Mouse (Mus musculus): ENCODE measurements around the gene Hs2st1. TPM values are rescaled to one million over a fixed set of nuclear protein-coding genes. Genes with fewer than 3 reads are reported as not detected.

The Hs2st1 gene
- total and polyA plus RNA-seq, 3 experiments: 17.6 to 36.4 (median 29.7) TPM

DNA sequence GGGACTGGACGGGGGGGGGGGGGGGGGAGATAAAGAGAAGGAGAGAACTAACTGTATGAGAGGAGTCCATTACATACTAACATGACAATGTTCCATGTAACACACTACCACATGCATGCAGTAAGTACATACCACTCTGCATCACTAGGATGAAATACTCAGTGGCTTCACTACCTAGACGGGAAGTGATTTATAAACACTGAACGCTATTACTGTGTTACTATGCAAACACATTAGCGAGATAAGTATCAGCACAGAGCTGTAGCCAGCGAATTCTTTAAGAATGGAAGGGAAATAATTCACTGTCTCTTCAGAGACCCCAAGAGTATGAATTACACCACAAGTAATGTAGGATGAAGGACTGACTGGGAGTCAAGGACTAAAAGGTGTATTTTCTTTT lies 51.1 kb downstream of the Hs2st1 start:
- peaks cover 2 to 6% of the 10 kb centered on the region in 2 experiments; a peak in 1 of 4 replicates for H3K4me1 ChIP-seq (ENCODE audit: control insufficient read depth in 1 of 2, insufficient read depth in 2 of 2)
- dilution Hi-C loops (cut with MboI; ENCODE audit: extremely low pct_ligation_motif_present, extremely low pct_unique_long_range_greater_than_20kb, low sequenced_read_pairs): no loop called here
- H3K27me3 ChIP-seq (replicated peaks): no peaks in the 10 kb centered on the region
- H3K9me3 ChIP-seq (replicated peaks; ENCODE audit: low read length): no peaks in the 10 kb centered on the region
- no peak for DNase-seq (ENCODE audit: extremely low read depth)
- H3K4me3 ChIP-seq (replicated peaks in 1 of 3; ENCODE audit: low read depth in 2 of 3, low read length in 2 of 3, poor library complexity in 1 of 3): no peak overlapping the region
- H3K9ac ChIP-seq (ENCODE audit: insufficient read depth, low read depth): no peak overlapping the region
- H3K4me2 ChIP-seq (ENCODE audit: insufficient read depth, low read depth, poor library complexity, severe bottlenecking): no peak overlapping the region
- peaks cover 0 to 28% of the 10 kb centered on the region in 2 experiments for H3K36me3 ChIP-seq (replicated peaks in 1 of 2; ENCODE audit: control insufficient read depth in 1 of 2, insufficient read depth in 1 of 2, low read length in 1 of 2)
- in situ Hi-C loops (cut with MboI; ENCODE audit: low pct_ligation_motif_present, low pct_unique_long_range_greater_than_20kb, low sequenced_read_pairs): no loop called here
- H3K79me2 ChIP-seq (replicated peaks; ENCODE audit: control insufficient read depth, extremely low read depth, insufficient read depth, poor library complexity, severe bottlenecking): no peaks in the 10 kb centered on the region; the same call in 1 of the 2 replicates
- H3K27ac ChIP-seq (ENCODE audit: insufficient read depth, low read depth): no peak overlapping the region
- TF ChIP-seq USF1 (IDR thresholded peaks at IDR 0.05; ENCODE audit: low read depth, low read length): no peak
- no peak for TF ChIP-seq ETS1 (conservative IDR thresholded peaks at IDR 0.05; ENCODE audit: low read depth, low read length)
- TF ChIP-seq JUND (conservative IDR thresholded peaks at IDR 0.05; ENCODE audit: low read depth, low read length): no peak
- TF ChIP-seq RCOR1 (conservative IDR thresholded peaks at IDR 0.05; ENCODE audit: low read depth, low read length): no peak
- TF ChIP-seq MYC (IDR thresholded peaks at IDR 0.05; ENCODE audit: low read depth, low read length): no peak
- TF ChIP-seq RAD21 (IDR thresholded peaks at IDR 0.05; ENCODE audit: low read depth, low read length): no peak
- no peak for TF ChIP-seq HCFC1 (IDR thresholded peaks at IDR 0.05; ENCODE audit: low read depth, low read length)
- TF ChIP-seq MAFK (IDR thresholded peaks at IDR 0.05; ENCODE audit: insufficient replicate concordance, low read length): no peak
- TF ChIP-seq EP300 (IDR thresholded peaks at IDR 0.05; ENCODE audit: low read length): no peak
- no peak for TF ChIP-seq MAX (IDR thresholded peaks at IDR 0.05; ENCODE audit: low read length)
- no peak for TF ChIP-seq MAZ (IDR thresholded peaks at IDR 0.05; ENCODE audit: low read depth, low read length)
- no peak for TF ChIP-seq CHD1 (IDR thresholded peaks at IDR 0.05; ENCODE audit: low read depth, low read length)
- no peak for TF ChIP-seq ZMIZ1 (IDR thresholded peaks at IDR 0.05; ENCODE audit: low read depth, low read length)
- TF ChIP-seq ZNF384 (IDR thresholded peaks at IDR 0.05; ENCODE audit: low read depth, low read length): no peak
- no peak for TF ChIP-seq NELFE (IDR thresholded peaks at IDR 0.05; ENCODE audit: low read depth, low read length)
- TF ChIP-seq SMC3 (IDR thresholded peaks at IDR 0.05; ENCODE audit: low read depth, low read length): no peak
- no peak for TF ChIP-seq POLR2A (IDR thresholded peaks at IDR 0.05; ENCODE audit: low read depth, low read length)
- no peak for TF ChIP-seq GABPA (IDR thresholded peaks at IDR 0.05; ENCODE audit: insufficient replicate concordance, low read depth, low read length)
- no peak for TF ChIP-seq MEF2A (IDR thresholded peaks at IDR 0.05; ENCODE audit: borderline replicate concordance, low read depth, low read length)

GRCm38 (mm10) chr3:144515286-144515685 lies 54.7 kb downstream of the Hs2st1 start:
- no peak overlapping the region for H3K4me3 ChIP-seq (replicated peaks in 1 of 3; ENCODE audit: low read depth in 2 of 3, low read length in 2 of 3, poor library complexity in 1 of 3)
- in situ Hi-C loops (cut with MboI; ENCODE audit: low pct_ligation_motif_present, low pct_unique_long_range_greater_than_20kb, low sequenced_read_pairs): no loop called here
- dilution Hi-C loops (cut with MboI; ENCODE audit: extremely low pct_ligation_motif_present, extremely low pct_unique_long_range_greater_than_20kb, low sequenced_read_pairs): no loop called here

More at GRCm38 (mm10) chr3:144515286-144515685, 54.7 kb downstream of the Hs2st1 start:
- no peak for DNase-seq (ENCODE audit: extremely low read depth)
- Histone ChIP-seq H3K27ac (ENCODE audit: insufficient read depth, low read depth) (no peak overlapping the region), H3K9me3 (replicated peaks; ENCODE audit: low read length) (no peaks in the 10 kb centered on the region), H3K4me2 (ENCODE audit: insufficient read depth, low read depth, poor library complexity, severe bottlenecking) (no peak overlapping the region), H3K4me1 (ENCODE audit: control insufficient read depth in 1 of 2, insufficient read depth in 2 of 2) (no peaks in the 10 kb centered on the region), H3K36me3 (replicated peaks in 1 of 2; ENCODE audit: control insufficient read depth in 1 of 2, insufficient read depth in 1 of 2, low read length in 1 of 2) (peaks cover 0 to 33% of the 10 kb centered on the region in 2 experiments), H3K9ac (ENCODE audit: insufficient read depth, low read depth) (no peak overlapping the region), H3K27me3 (replicated peaks) (no peaks in the 10 kb centered on the region), H3K79me2 (replicated peaks; ENCODE audit: control insufficient read depth, extremely low read depth, insufficient read depth, poor library complexity, severe bottlenecking) (no peaks in the 10 kb centered on the region; the same call in 1 of the 2 replicates)
- TF ChIP-seq MEF2A (IDR thresholded peaks at IDR 0.05; ENCODE audit: borderline replicate concordance, low read depth, low read length) (no peak), MYC (IDR thresholded peaks at IDR 0.05; ENCODE audit: low read depth, low read length) (no peak), KAT2A (IDR thresholded peaks at IDR 0.05; ENCODE audit: insufficient replicate concordance, low read length) (no peak), NRF1 (IDR thresholded peaks at IDR 0.05; ENCODE audit: low read depth, low read length) (no peak), ETS1 (conservative IDR thresholded peaks at IDR 0.05; ENCODE audit: low read depth, low read length) (no peak), ELF1 (IDR thresholded peaks at IDR 0.05; ENCODE audit: low read depth, low read length) (no peak), UBTF (IDR thresholded peaks at IDR 0.05; ENCODE audit: low read depth, low read length) (no peak), USF2 (conservative IDR thresholded peaks at IDR 0.05; ENCODE audit: low read depth, low read length) (no peak), CHD1 (IDR thresholded peaks at IDR 0.05; ENCODE audit: low read depth, low read length) (no peak), EP300 (IDR thresholded peaks at IDR 0.05; ENCODE audit: low read length) (no peak), IRF4 (IDR thresholded peaks at IDR 0.05; ENCODE audit: low read depth, low read length) (no peak), E2F4 (IDR thresholded peaks at IDR 0.05; ENCODE audit: insufficient replicate concordance, low read depth, low read length) (no peak), JUN (IDR thresholded peaks at IDR 0.05; ENCODE audit: insufficient read depth, low read depth, low read length) (no peak), ZNF384 (IDR thresholded peaks at IDR 0.05; ENCODE audit: low read depth, low read length) (no peak), CHD2 (IDR thresholded peaks at IDR 0.05; ENCODE audit: low read length) (no peak), POLR2A (IDR thresholded peaks at IDR 0.05; ENCODE audit: low read depth, low read length) (no peak), HCFC1 (IDR thresholded peaks at IDR 0.05; ENCODE audit: low read depth, low read length) (no peak)

All from CH12.LX (cell line).